Mouse (Mus musculus): ENCODE measurements around the gene Rbbp5.

GRCm38 (mm10) chr1:132440896-132441435 lies 36.2 kb upstream of the Rbbp5 start:
- no peak for TF ChIP-seq NRF1 (IDR thresholded peaks at IDR 0.05; ENCODE audit: insufficient read depth, low read depth, low read length, poor library complexity, severe bottlenecking)
- TF ChIP-seq USF1 (IDR thresholded peaks at IDR 0.05; ENCODE audit: low read depth, low read length): no peak
- TF ChIP-seq CTCF (IDR thresholded peaks at IDR 0.05 in 2 of 3, conservative IDR thresholded peaks at IDR 0.05 in 1 of 3; ENCODE audit: control insufficient read depth in 1 of 3, insufficient read depth in 1 of 3, low read depth in 2 of 3, low read length in 3 of 3, poor library complexity in 1 of 3, severe bottlenecking in 1 of 3): peak in 2 of 3 experiments; percentile 18 to 36; a peak in 4 of 6 replicates
- no peak for TF ChIP-seq ZC3H11A (IDR thresholded peaks at IDR 0.05; ENCODE audit: low read depth, low read length)
- no peak for TF ChIP-seq ZKSCAN1 (IDR thresholded peaks at IDR 0.05; ENCODE audit: low read depth, low read length)
- TF ChIP-seq GATA1 (IDR thresholded peaks at IDR 0.05; ENCODE audit: low read depth, low read length): no peak
- no peak for TF ChIP-seq CHD1 (IDR thresholded peaks at IDR 0.05; ENCODE audit: low read depth, low read length)
- peak; percentile 54 for TF ChIP-seq ETS1 (IDR thresholded peaks at IDR 0.05; ENCODE audit: low read depth, low read length)
- TF ChIP-seq MEF2A (IDR thresholded peaks at IDR 0.05; ENCODE audit: extremely low read depth, insufficient replicate concordance, low read depth, low read length, poor library complexity, severe bottlenecking): peak; percentile 94; the same call in 1 of the 2 replicates
- TF ChIP-seq POLR2A (IDR thresholded peaks at IDR 0.05; ENCODE audit: control insufficient read depth in 1 of 2, insufficient read depth in 1 of 2, low read depth in 1 of 2, low read length in 2 of 2, poor library complexity in 1 of 2): no peak

All from MEL (cell line).